In genomic region chr1:136945426-136945825, GRCm38 (mm10) we compare ENCODE assay signal across 11 mouse cellular contexts. TPM values are rescaled to one million over a fixed set of nuclear protein-coding genes. Genes with fewer than 3 reads are reported as not detected.
DNase-seq lines count a peak whose midpoint lies in the region; ATAC-seq and TF ChIP-seq lines count a peak whose summit lies in the region.
"Had no signal": no experiment of that assay in that cellular context is flagged by ENCODE, and none has a peak within 500 bp of the region (broad histone marks: within the 10 kb centered on the region; RNA-seq: fewer than 3 reads in every experiment).

No protein-coding gene starts in this region.

- no peaks in the 10 kb centered on the region for H3K9me3 ChIP-seq in heart, postnatal 0 days (replicated peaks; ENCODE audit: control insufficient read depth, low read length)
- H3K9me3 ChIP-seq in stomach, embryonic 14.5 days (ENCODE audit: control insufficient read depth, low read depth, low read length): no peaks in the 10 kb centered on the region
- no peaks in the 10 kb centered on the region for H3K9me3 ChIP-seq in stomach, postnatal 0 days (ENCODE audit: control insufficient read depth, low read length)
- H3K9me3 ChIP-seq in limb, embryonic 12.5 days: no peaks in the 10 kb centered on the region

- no peak for TF ChIP-seq EP300 in heart, postnatal 0 days (IDR thresholded peaks at IDR 0.05; ENCODE audit: low read depth)
- no peak for TF ChIP-seq EP300 in stomach, postnatal 0 days (optimal IDR thresholded peaks at IDR 0.05)

- no peaks in the 10 kb centered on the region for H3K36me3 ChIP-seq in heart, postnatal 0 days (replicated peaks; ENCODE audit: control insufficient read depth, insufficient read depth, low read length)
- no peaks in the 10 kb centered on the region for H3K36me3 ChIP-seq in stomach, embryonic 14.5 days (ENCODE audit: control insufficient read depth, insufficient read depth, low read length)
- no peaks in the 10 kb centered on the region for H3K36me3 ChIP-seq in stomach, postnatal 0 days (ENCODE audit: control insufficient read depth, insufficient read depth, low read length)
- H3K36me3 ChIP-seq in limb, embryonic 12.5 days: no peaks in the 10 kb centered on the region

- H3K4me2 ChIP-seq in heart, postnatal 0 days (ENCODE audit: low read depth, low read length): peak overlapping the region; percentile 68; the same call in 1 of the 2 replicates
- peak overlapping the region; percentile 22; the same call in 1 of the 2 replicates for H3K4me2 ChIP-seq in stomach, embryonic 14.5 days (replicated peaks; ENCODE audit: low read depth, low read length)
- H3K4me2 ChIP-seq in stomach, postnatal 0 days (replicated peaks; ENCODE audit: low read depth): no peak overlapping the region
- 0 out of 2 replicates have a peak overlapping the region, but pooled peaks have one; percentile 19 for H3K4me2 ChIP-seq in limb, embryonic 12.5 days

- H3K4me3 ChIP-seq in heart, postnatal 0 days (ENCODE audit: low read depth, low read length): peak overlapping the region; percentile 50; the same call in 1 of the 2 replicates
- 0 out of 2 replicates have a peak overlapping the region, but pooled peaks have one; percentile 3 for H3K4me3 ChIP-seq in stomach, embryonic 14.5 days (ENCODE audit: low read depth, low read length)
- no peak overlapping the region for H3K4me3 ChIP-seq in stomach, postnatal 0 days (ENCODE audit: low read depth, low read length)
- no peak overlapping the region for H3K4me3 ChIP-seq in limb, embryonic 12.5 days (replicated peaks)

- no peak overlapping the region for H3K27ac ChIP-seq in heart, postnatal 0 days (ENCODE audit: low read depth)
- no peak overlapping the region for H3K27ac ChIP-seq in stomach, embryonic 14.5 days (ENCODE audit: low read length)
- H3K27ac ChIP-seq in stomach, postnatal 0 days (replicated peaks): no peak overlapping the region
- H3K27ac ChIP-seq in limb, embryonic 12.5 days: no peak overlapping the region
- H3K27ac ChIP-seq: kidney, postnatal 0 days had no signal

- H3K9ac ChIP-seq in heart, postnatal 0 days (replicated peaks; ENCODE audit: low read depth, low read length): no peak overlapping the region
- H3K9ac ChIP-seq in stomach, embryonic 14.5 days (replicated peaks; ENCODE audit: low read depth, low read length): no peak overlapping the region
- H3K9ac ChIP-seq in stomach, postnatal 0 days (ENCODE audit: low read length): no peak overlapping the region
- H3K9ac ChIP-seq in limb, embryonic 12.5 days (replicated peaks): no peak overlapping the region

- ATAC-seq in heart, postnatal 0 days (ENCODE audit: insufficient read depth, low read depth): no peak
- no peak for ATAC-seq in stomach, embryonic 14.5 days (ENCODE audit: insufficient number of reproducible peaks, insufficient read depth, low FRiP score, low read depth)
- no peak for ATAC-seq in stomach, postnatal 0 days (ENCODE audit: low FRiP score, low TSS enrichment)
- ATAC-seq in limb, embryonic 12.5 days (ENCODE audit: insufficient number of reproducible peaks, insufficient read depth, low FRiP score, low TSS enrichment, low read depth): no peak

- WGBS in heart, postnatal 0 days: 24% methylated on average over 7 of the region's 7 CpGs
- 8% methylated on average over 7 of the region's 7 CpGs for WGBS in stomach, embryonic 14.5 days
- WGBS in stomach, postnatal 0 days: 19% methylated on average over 7 of the region's 7 CpGs
- WGBS in limb, embryonic 12.5 days: 3% methylated on average over 7 of the region's 7 CpGs

- no peak for DNase-seq in heart, postnatal 0 days (ENCODE audit: low spot score)
- DNase-seq in heart, adult 9 months (ENCODE audit: low spot score in 2 of 2): no peak
- no peak for DNase-seq in stomach, postnatal 0 days (ENCODE audit: low spot score)
- no peak for DNase-seq in cerebellum, postnatal 10 days
- DNase-seq in layer of hippocampus, adult 9-11 months: no peak
- DNase-seq: adrenal gland, adult 2 months; cerebellum, adult 18-20 months; left cerebral cortex, postnatal 4 days had no signal

- H3K27me3 ChIP-seq in heart, postnatal 0 days (ENCODE audit: control insufficient read depth, insufficient read depth, low read length): peaks cover 66% of the 10 kb centered on the region
- H3K27me3 ChIP-seq in stomach, embryonic 14.5 days (ENCODE audit: control insufficient read depth, insufficient read depth, low read length): peaks cover 26% of the 10 kb centered on the region
- peaks cover 17% of the 10 kb centered on the region; the same call in 1 of the 2 replicates for H3K27me3 ChIP-seq in stomach, postnatal 0 days (ENCODE audit: control insufficient read depth, insufficient read depth, low read length)
- peaks cover 67% of the 10 kb centered on the region for H3K27me3 ChIP-seq in limb, embryonic 12.5 days

- no peak for TF ChIP-seq CTCF in heart, postnatal 0 days (IDR thresholded peaks at IDR 0.05; ENCODE audit: low read depth)
- TF ChIP-seq CTCF in stomach, postnatal 0 days (IDR thresholded peaks at IDR 0.05; ENCODE audit: low read depth): no peak

- peaks cover 7% of the 10 kb centered on the region; the same call in 1 of the 2 replicates for H3K4me1 ChIP-seq in heart, postnatal 0 days (ENCODE audit: control insufficient read depth, insufficient read depth)
- 0 out of 2 replicates have a peak, but pooled peaks cover 4% of the 10 kb centered on the region for H3K4me1 ChIP-seq in stomach, embryonic 14.5 days (ENCODE audit: control insufficient read depth, insufficient read depth, low read length)
- no peaks in the 10 kb centered on the region for H3K4me1 ChIP-seq in stomach, postnatal 0 days (replicated peaks; ENCODE audit: control insufficient read depth, insufficient read depth)
- H3K4me1 ChIP-seq in limb, embryonic 12.5 days (replicated peaks): peaks cover 24% of the 10 kb centered on the region

RNA-seq across cellular contexts. Expression of gene Nr5a2, which starts 14.8 kb away (rescaled TPM):
- total RNA-seq in heart, postnatal 0 days (2014; rRNA removed; ENCODE audit: low replicate concordance): 1.2 and 1.6 TPM in 2 replicates
- 0.29 and 0.45 TPM in 2 replicates for polyA plus RNA-seq in heart, postnatal 0 days (2015; fragmentation: Nextera tagmentation; extraction: Ambion mirVana)
- polyA plus RNA-seq in stomach, embryonic 14.5 days (2014; fragmentation: Nextera tagmentation; extraction: Ambion mirVana): 1.4 and 3.5 TPM in 2 replicates
- 0.48 and 0.51 TPM in 2 replicates for polyA plus RNA-seq in stomach, postnatal 0 days (2015; fragmentation: Nextera tagmentation; extraction: Ambion mirVana)
- 0.34 and 0.35 TPM in 2 replicates for polyA plus RNA-seq in limb, embryonic 12.5 days (2016; fragmentation: Nextera tagmentation; extraction: Ambion mirVana)

Comparison
In these comparisons a context has a peak if more than half of its experiments do, and no peak if none do; other contexts are left out.
1. H3K4me3 ChIP-seq: peak in heart, postnatal 0 days (single experiment) and stomach, embryonic 14.5 days (single experiment); none in stomach, postnatal 0 days (single experiment) and limb, embryonic 12.5 days (single experiment).